Mouse (Mus musculus) embryonic fibroblast, embryonic 13.5 days (primary cell): Measurements from ENCODE around the gene Rogdi. TPM values are rescaled to one million over a fixed set of nuclear protein-coding genes. Genes with fewer than 3 reads are reported as not detected.

Source experiments
- H3K27ac ChIP-seq: 2 replicates; pipeline ENCODE4 v1.5.1; 2012; ENCODE audit warnings: low read length, control low read depth, inconsistent platforms; ENCODE audit not compliant: insufficient read depth
- H3K4me1 ChIP-seq: 2 replicates; pipeline ENCODE4 v1.6.1; 2011; ENCODE audit warnings: low read length; ENCODE audit not compliant: control insufficient read depth, insufficient read depth
- H3K4me3 ChIP-seq: 2 replicates; pipeline ENCODE4 v1.5.1; 2011; ENCODE audit warnings: mild to moderate bottlenecking, control low read depth, low read length; ENCODE audit not compliant: insufficient read depth
- CTCF ChIP-seq: IDR thresholded peaks from 2 replicates; pipeline ENCODE4 v1.5.1; 2011; ENCODE audit warnings: mild to moderate bottlenecking, control low read depth, low read length, moderate library complexity, borderline replicate concordance; ENCODE audit not compliant: insufficient read depth
- POLR2A ChIP-seq: IDR thresholded peaks from 2 replicates; pipeline ENCODE4 v1.6.1; 2011; ENCODE audit warnings: low read depth, mild to moderate bottlenecking, control low read depth, low read length, moderate library complexity
- polyA plus RNA-seq: library from polyadenylated mRNA; stranded (reverse); fragments of >200 nt; gene quantifications from 2 replicates; pipeline ENCODE4 v1.2.4, GENCODE M21; 2011; ENCODE audit warnings: low read depth; ENCODE audit not compliant: missing spikeins, insufficient read length

Gene Rogdi
- 14.5 and 14.7 TPM in 2 replicates for polyA plus RNA-seq

- TF ChIP-seq POLR2A = peak; percentile 83
- TF ChIP-seq CTCF = no peak
- Histone ChIP-seq H3K4me1 (no peaks in the 10 kb centered on the region), H3K4me3 (peak within 1 kb of the TSS; percentile 75), H3K27ac (no peak within 1 kb of the TSS)
Observed at GRCm38 (mm10) chr16:5013054-5013838, at the start of gene Rogdi. Gene Rogdi (minus strand): TSS chr16:5013553.

- no peak overlapping the region for H3K4me3 ChIP-seq
- TF ChIP-seq POLR2A = no peak
- no peak for TF ChIP-seq CTCF
- no peaks in the 10 kb centered on the region for H3K4me1 ChIP-seq
- no peak overlapping the region for H3K27ac ChIP-seq
Observed at GRCm38 (mm10) chr16:5058114-5058513, 44.8 kb upstream of the Rogdi start.

GRCm38 (mm10) chr16:5050251-5051110 lies 37.1 kb upstream of the Rogdi start:
- no peak for TF ChIP-seq POLR2A
- TF ChIP-seq CTCF = no peak

GRCm38 (mm10) chr16:5049774-5050234 lies 36.5 kb upstream of the Rogdi start, which contains the start of the genes Glyr1 and Ubn1:
Gene Glyr1 (minus strand): TSS chr16:5049863.
Gene Ubn1 (plus strand): TSS chr16:5050057.
- Histone ChIP-seq H3K4me1 (no peaks in the 10 kb centered on the region), H3K4me3 (peak within 1 kb of the TSS; percentile 100), H3K27ac (peak within 1 kb of the TSS; percentile 83)
- TF ChIP-seq POLR2A (peak; percentile 94), CTCF (no peak)

More at GRCm38 (mm10) chr16:5050251-5051110, 37.1 kb upstream of the Rogdi start:
- Histone ChIP-seq H3K4me3 (peak overlapping the region; percentile 100), H3K4me1 (no peaks in the 10 kb centered on the region), H3K27ac (peak overlapping the region; percentile 83)

GRCm38 (mm10) chr16:5049182-5049773 lies 35.9 kb upstream of the Rogdi start:
- H3K27ac ChIP-seq = peak overlapping the region; percentile 39
- no peaks in the 10 kb centered on the region for H3K4me1 ChIP-seq
- peak overlapping the region; percentile 87 for H3K4me3 ChIP-seq
- TF ChIP-seq POLR2A (no peak), CTCF (no peak)

- no peak for TF ChIP-seq POLR2A
- TF ChIP-seq CTCF = no peak
- H3K27ac ChIP-seq = no peak overlapping the region
Observed at GRCm38 (mm10) chr16:5045322-5045721, 32.0 kb upstream of the Rogdi start.

GRCm38 (mm10) chr16:5036649-5037234 lies 23.4 kb upstream of the Rogdi start:
- Histone ChIP-seq H3K27ac (no peak overlapping the region), H3K4me3 (no peak overlapping the region), H3K4me1 (no peaks in the 10 kb centered on the region)
- TF ChIP-seq POLR2A = no peak
- no peak for TF ChIP-seq CTCF

More at GRCm38 (mm10) chr16:5045322-5045721, 32.0 kb upstream of the Rogdi start:
- Histone ChIP-seq H3K4me1 (no peaks in the 10 kb centered on the region), H3K4me3 (no peak overlapping the region)

- H3K4me3 ChIP-seq = no peak overlapping the region
- no peak for TF ChIP-seq POLR2A
- TF ChIP-seq CTCF = no peak
- no peak overlapping the region for H3K27ac ChIP-seq
Observed at GRCm38 (mm10) chr16:5035591-5035990, 22.2 kb upstream of the Rogdi start.

GRCm38 (mm10) chr16:5029847-5030246 lies 16.5 kb upstream of the Rogdi start:
- no peak for TF ChIP-seq CTCF
- TF ChIP-seq POLR2A = no peak
- H3K4me3 ChIP-seq = no peak overlapping the region
- H3K27ac ChIP-seq = no peak overlapping the region
- H3K4me1 ChIP-seq = no peaks in the 10 kb centered on the region

More at GRCm38 (mm10) chr16:5035591-5035990, 22.2 kb upstream of the Rogdi start:
- no peaks in the 10 kb centered on the region for H3K4me1 ChIP-seq
